Mouse (Mus musculus) mammary gland, adult 2 months (tissue): Measurements from ENCODE around the gene Foxi1. TPM values are rescaled to one million over a fixed set of nuclear protein-coding genes. Genes with fewer than 3 reads are reported as not detected.

Experiments
- polyA plus RNA-seq: library from polyadenylated mRNA; depleted of rRNA; stranded (reverse); fragments of >200 nt; gene quantifications from 2 replicates; pipeline ENCODE4 v1.2.3, GENCODE M21; 2012; ENCODE audit warnings: low replicate concordance; rRNA removed

Foxi1 gene
- 5.4 and 6.7 TPM in 2 replicates for polyA plus RNA-seq

DNA sequence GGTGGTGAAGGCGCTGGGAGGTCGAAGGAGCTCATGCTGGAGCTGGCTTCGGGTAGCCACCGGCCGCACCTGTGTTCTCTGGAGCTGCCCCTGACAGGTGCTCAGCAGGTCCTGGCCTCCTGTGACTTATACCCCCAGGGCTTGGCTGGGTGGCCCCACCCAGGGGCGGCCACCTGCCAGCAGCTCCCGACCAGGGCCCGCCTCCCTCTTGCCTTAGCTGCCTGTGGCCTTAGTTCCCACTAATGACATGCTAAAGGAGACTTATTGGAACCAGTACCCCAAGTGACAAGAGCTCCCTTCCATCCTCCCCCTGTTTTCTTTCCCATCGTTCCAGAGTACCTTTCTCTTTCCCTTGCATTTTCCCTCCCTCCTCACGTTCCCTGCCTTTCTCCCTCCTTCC, at the start of gene Foxi1:
Gene Foxi1, minus strand, starts transcription at position 101 of the 400 bp plus-strand sequence.

Other genes with a start within 250 kb of the Foxi1 start
- 0.88 and 1.4 TPM in 2 replicates for gene Kcnmb1, start 245.1 kb downstream of the Foxi1 start, polyA plus RNA-seq
- gene Kcnip1, start 214.9 kb downstream of the Foxi1 start, polyA plus RNA-seq: not detected in 2 replicates
- 16.5 and 21.2 TPM in 2 replicates for gene Lcp2, start 161.2 kb downstream of the Foxi1 start, polyA plus RNA-seq
- not detected in 2 replicates for gene 4930469K13Rik, start 109.5 kb downstream of the Foxi1 start, polyA plus RNA-seq
- 0.02 and 0.10 TPM in 2 replicates for gene Fam196b, start 106.7 kb upstream of the Foxi1 start, polyA plus RNA-seq